Mouse (Mus musculus) ES-E14 (cell line): ENCODE measurements at regions not wholly inside any gene's neighbourhood (a gene's known extent, or its start where the extent isn't known, plus 50 kb on each side); places are given as distances from the start of the nearest gene placed in this dataset.

Experiments
- DNase-seq: peaks from one replicate; pipeline ENCODE4 v3.0.0-alpha.2; 2013; ENCODE audit warnings: low read depth, low spot score
- H3K27ac ChIP-seq: 2 replicates; pipeline ENCODE4 v1.5.1; 2012; ENCODE audit warnings: low read depth, mild to moderate bottlenecking, low read length, moderate library complexity, mixed read lengths; ENCODE audit not compliant: poor library complexity, insufficient read depth, severe bottlenecking
- H3K36me3 ChIP-seq: 2 replicates; pipeline ENCODE4 v1.6.1; 2012; ENCODE audit warnings: mild to moderate bottlenecking, low read length, moderate library complexity, mixed read lengths; ENCODE audit not compliant: control insufficient read depth, poor library complexity, insufficient read depth, severe bottlenecking
- H3K4me1 ChIP-seq, 2 experiments: fragments of 150-350 bp in 1 of 2; sonication (generic) in 1 of 2; 2 replicates each; pipeline ENCODE4 v1.6.1; 2012; ENCODE audit warnings: low read length in 2 of 2, mild to moderate bottlenecking in 1 of 2, mixed read lengths in 1 of 2; ENCODE audit not compliant: control insufficient read depth in 2 of 2, insufficient read depth in 2 of 2, poor library complexity in 1 of 2
- H3K4me3 ChIP-seq, 2 experiments: fragments of 150-350 bp in 1 of 2; sonication (generic) in 1 of 2; 2 replicates each; pipeline ENCODE4 v1.5.1; 2012; ENCODE audit warnings: low read length in 2 of 2, low read depth in 1 of 2, mild to moderate bottlenecking in 1 of 2, mixed read lengths in 1 of 2; ENCODE audit not compliant: insufficient read depth in 1 of 2, poor library complexity in 1 of 2, severe bottlenecking in 1 of 2
- H3K9ac ChIP-seq: 2 replicates; pipeline ENCODE4 v1.6.1; 2012; ENCODE audit warnings: low read depth, mild to moderate bottlenecking, low read length, mixed read lengths; ENCODE audit not compliant: poor library complexity, insufficient read depth, severe bottlenecking
- H3K9me3 ChIP-seq: fragments of 150-350 bp; sonication (generic); 2 replicates; pipeline ENCODE4 v1.6.1; 2012; ENCODE audit warnings: low read depth, mild to moderate bottlenecking, low read length; ENCODE audit not compliant: control insufficient read depth, insufficient read depth
- CHD2 ChIP-seq: IDR thresholded peaks from 2 replicates; pipeline ENCODE4 v1.6.1; 2014; ENCODE audit warnings: mild to moderate bottlenecking, low read depth, low read length, inconsistent platforms
- HCFC1 ChIP-seq: IDR thresholded peaks from 2 replicates; pipeline ENCODE4 v1.6.1; 2012; ENCODE audit warnings: low read length, inconsistent platforms, borderline replicate concordance; ENCODE audit not compliant: insufficient read depth
- MAFK ChIP-seq: IDR thresholded peaks from 2 replicates; pipeline ENCODE4 v1.6.1; 2014; ENCODE audit warnings: mild to moderate bottlenecking, low read depth, low read length, inconsistent platforms; ENCODE audit not compliant: insufficient read depth
- ZC3H11A ChIP-seq: IDR thresholded peaks from 2 replicates; pipeline ENCODE4 v1.6.1; 2012; ENCODE audit warnings: low read depth, mild to moderate bottlenecking, inconsistent platforms, low read length, borderline replicate concordance
- ZNF384 ChIP-seq: IDR thresholded peaks from 2 replicates; pipeline ENCODE4 v1.6.1; 2012; ENCODE audit warnings: low read depth, low read length, inconsistent platforms
- in situ Hi-C, 2 experiments: fragments of 600-800 bp; cut with MboI; formaldehyde crosslinking; loops; one replicate each; pipeline ENCODE4 v1.15.1; 2025; ENCODE audit warnings: low sequenced_read_pairs in 2 of 2, inconsistent platforms in 1 of 2; ENCODE audit not compliant: unreplicated experiment in 2 of 2

- Histone ChIP-seq H3K4me1 (peaks cover 0 to 12% of the 10 kb centered on the region in 2 experiments; a peak in 2 of 4 replicates), H3K9me3 (no peaks in the 10 kb centered on the region), H3K4me3 (no peak overlapping the region), H3K27ac (no peak overlapping the region), H3K36me3 (no peaks in the 10 kb centered on the region), H3K9ac (no peak overlapping the region)
- DNase-seq = no peak
- no peak for TF ChIP-seq CHD2
- no peak for TF ChIP-seq MAFK
- TF ChIP-seq ZC3H11A = no peak
- TF ChIP-seq HCFC1 = no peak
- no peak for TF ChIP-seq ZNF384
- in situ Hi-C loops = no loop called here
Observed at GRCm38 (mm10) chr13:44118846-44119245, 334.3 kb downstream of the Cd83 start.

GRCm38 (mm10) chr13:44121241-44121671, 336.7 kb downstream of the Cd83 start:
- H3K27ac ChIP-seq = no peak overlapping the region
- in situ Hi-C loops = no loop called here
- H3K4me3 ChIP-seq = no peak overlapping the region
- no peak overlapping the region for H3K9ac ChIP-seq
- H3K4me1 ChIP-seq = peaks cover 0 to 19% of the 10 kb centered on the region in 2 experiments; a peak in 2 of 4 replicates
- no peak for TF ChIP-seq ZC3H11A
- no peak for TF ChIP-seq ZNF384
- TF ChIP-seq HCFC1 = no peak
- no peak for TF ChIP-seq CHD2
- no peak for TF ChIP-seq MAFK
- DNase-seq = no peak
- H3K36me3 ChIP-seq = no peaks in the 10 kb centered on the region
- no peaks in the 10 kb centered on the region for H3K9me3 ChIP-seq

- H3K9ac ChIP-seq = no peak overlapping the region
- H3K36me3 ChIP-seq = no peaks in the 10 kb centered on the region
- H3K4me3 ChIP-seq = no peak overlapping the region
- peaks cover 0 to 20% of the 10 kb centered on the region in 2 experiments; a peak in 2 of 4 replicates for H3K4me1 ChIP-seq
- DNase-seq = no peak
- no peaks in the 10 kb centered on the region for H3K9me3 ChIP-seq
- in situ Hi-C loops = no loop called here
- no peak overlapping the region for H3K27ac ChIP-seq
- TF ChIP-seq CHD2 (no peak), ZNF384 (no peak), HCFC1 (no peak), MAFK (no peak), ZC3H11A (no peak)
Observed at GRCm38 (mm10) chr13:44121932-44122331, 337.4 kb downstream of the Cd83 start.

GRCm38 (mm10) chr13:44126198-44126597, 341.6 kb downstream of the Cd83 start:
- TF ChIP-seq CHD2 (no peak), HCFC1 (no peak), ZNF384 (no peak), MAFK (no peak), ZC3H11A (no peak)
- no peaks in the 10 kb centered on the region for H3K36me3 ChIP-seq
- H3K9me3 ChIP-seq = no peaks in the 10 kb centered on the region
- H3K9ac ChIP-seq = no peak overlapping the region
- in situ Hi-C loops = no loop called here
- peaks cover 0 to 19% of the 10 kb centered on the region in 2 experiments; a peak in 2 of 4 replicates for H3K4me1 ChIP-seq
- no peak overlapping the region for H3K4me3 ChIP-seq
- DNase-seq = no peak
- no peak overlapping the region for H3K27ac ChIP-seq

GRCm38 (mm10) chr13:44128506-44129274, 344.1 kb downstream of the Cd83 start:
- Histone ChIP-seq H3K9me3 (no peaks in the 10 kb centered on the region), H3K27ac (no peak overlapping the region), H3K4me3 (no peak overlapping the region), H3K36me3 (no peaks in the 10 kb centered on the region), H3K4me1 (peaks cover 0 to 8% of the 10 kb centered on the region in 2 experiments; a peak in 1 of 4 replicates), H3K9ac (no peak overlapping the region)
- TF ChIP-seq CHD2 (no peak), ZC3H11A (no peak), ZNF384 (no peak), HCFC1 (no peak), MAFK (no peak)
- DNase-seq = no peak
- in situ Hi-C loops = no loop called here
